8 mouse cellular contexts compared by ENCODE assay signal in genomic region chr17:31658136-31658467, GRCm38 (mm10). TPM values are rescaled to one million over a fixed set of nuclear protein-coding genes. Genes with fewer than 3 reads are reported as not detected.
DNase-seq lines count a peak whose midpoint lies in the region; ATAC-seq and TF ChIP-seq lines count a peak whose summit lies in the region.

No protein-coding gene starts in this region.

- peak overlapping the region; percentile 96 for H3K9ac ChIP-seq in hindbrain, postnatal 0 days (replicated peaks; ENCODE audit: low read length)
- peak overlapping the region; percentile 88 for H3K9ac ChIP-seq in midbrain, embryonic 15.5 days

- TF ChIP-seq POLR2A in bone marrow macrophage, adult 2 months (IDR thresholded peaks at IDR 0.05; ENCODE audit: borderline replicate concordance, low read depth, low read length), result no peak

- H3K36me3 ChIP-seq in hindbrain, postnatal 0 days (ENCODE audit: insufficient read depth, low read length), result peaks cover 24% of the 10 kb centered on the region
- H3K36me3 ChIP-seq in midbrain, embryonic 15.5 days (replicated peaks), result peaks cover 16% of the 10 kb centered on the region

- no peaks in the 10 kb centered on the region for H3K9me3 ChIP-seq in hindbrain, postnatal 0 days (ENCODE audit: low read length)
- H3K9me3 ChIP-seq in midbrain, embryonic 15.5 days, result no peaks in the 10 kb centered on the region

- H3K4me1 ChIP-seq in bone marrow macrophage, adult 2 months (ENCODE audit: control insufficient read depth, insufficient read depth, low read length), result peaks cover 13% of the 10 kb centered on the region
- peaks cover 12% of the 10 kb centered on the region; the same call in 1 of the 2 replicates for H3K4me1 ChIP-seq in hindbrain, postnatal 0 days (ENCODE audit: insufficient read depth, low read length)
- H3K4me1 ChIP-seq in midbrain, embryonic 15.5 days, result peaks cover 24% of the 10 kb centered on the region

- no peak for DNase-seq in layer of hippocampus, adult 2 months (ENCODE audit: low spot score in 2 of 2)
- no peak for DNase-seq in layer of hippocampus, adult 18-20 months (ENCODE audit: low spot score in 2 of 2)
- DNase-seq in hindbrain, postnatal 0 days (ENCODE audit: low spot score), result no peak
- DNase-seq in embryo, embryonic 10.5 days (ENCODE audit: low spot score), result no peak
- DNase-seq in right cerebral cortex, postnatal 14 days, result no peak
- DNase-seq in spleen, adult 12 weeks (ENCODE audit: low spot score), result no peak

- no peak for TF ChIP-seq CTCF in layer of hippocampus, adult 2 months (conservative IDR thresholded peaks at IDR 0.05)
- no peak for TF ChIP-seq CTCF in bone marrow macrophage, adult 2 months (IDR thresholded peaks at IDR 0.05; ENCODE audit: low read depth, low read length)
- no peak for TF ChIP-seq CTCF in hindbrain, postnatal 0 days (IDR thresholded peaks at IDR 0.05; ENCODE audit: low read depth)

- H3K4me2 ChIP-seq in hindbrain, postnatal 0 days (ENCODE audit: low read depth, low read length), result peak overlapping the region; percentile 87
- peak overlapping the region; percentile 71 for H3K4me2 ChIP-seq in midbrain, embryonic 15.5 days

- WGBS in hindbrain, postnatal 0 days, result under 1% methylated on average over 27 of the region's 27 CpGs
- under 1% methylated on average over 27 of the region's 27 CpGs for WGBS in midbrain, embryonic 15.5 days

- ATAC-seq in hindbrain, postnatal 0 days, result no peak
- no peak; the same call in 1 of the 2 replicates for ATAC-seq in midbrain, embryonic 15.5 days (replicated peaks)

- H3K4me3 ChIP-seq in layer of hippocampus, adult 2 months, result peak overlapping the region; percentile 78
- H3K4me3 ChIP-seq in bone marrow macrophage, adult 2 months (ENCODE audit: insufficient read depth, low read length), result peak overlapping the region; percentile 88
- peak overlapping the region; percentile 97 for H3K4me3 ChIP-seq in hindbrain, postnatal 0 days (ENCODE audit: low read length)
- H3K4me3 ChIP-seq in midbrain, embryonic 15.5 days, result peak overlapping the region; percentile 59

- H3K27me3 ChIP-seq in hindbrain, postnatal 0 days (ENCODE audit: insufficient read depth, low read length), result no peaks in the 10 kb centered on the region
- H3K27me3 ChIP-seq in midbrain, embryonic 15.5 days (replicated peaks), result no peaks in the 10 kb centered on the region

- peak overlapping the region; percentile 93 for H3K27ac ChIP-seq in layer of hippocampus, adult 2 months
- peak overlapping the region; percentile 53 for H3K27ac ChIP-seq in bone marrow macrophage, adult 2 months (ENCODE audit: insufficient read depth, low read depth, low read length)
- H3K27ac ChIP-seq in hindbrain, postnatal 0 days, result peak overlapping the region; percentile 91
- peak overlapping the region; percentile 94 for H3K27ac ChIP-seq in midbrain, embryonic 15.5 days

RNA-seq across cellular contexts. Expression of gene U2af1, which starts 0.6 kb away (rescaled TPM):
- 100 to 1,000 TPM; 125 to 131 TPM for total RNA-seq in layer of hippocampus, adult 2 months (2021)
- 100 to 1,000 TPM; 123 to 125 TPM for total RNA-seq in layer of hippocampus, adult 18-20 months (2021)
- polyA plus RNA-seq in bone marrow macrophage, adult 2 months (2012; ENCODE audit: insufficient read depth, insufficient read length, missing spikeins), result 66.3 and 80.5 TPM in 2 replicates
- total RNA-seq in hindbrain, postnatal 0 days (2014; rRNA removed), result 46.2 and 54.6 TPM in 2 replicates
- 224 and 242 TPM in 2 replicates for polyA plus RNA-seq in hindbrain, postnatal 0 days (2015; fragmentation: Nextera tagmentation; extraction: Ambion mirVana)
- 189 and 217 TPM in 2 replicates for polyA plus RNA-seq in midbrain, embryonic 15.5 days (2015; fragmentation: Nextera tagmentation; extraction: Ambion mirVana)

RNA-seq across cellular contexts. Expression of gene Cryaa, which starts 19.5 kb away (rescaled TPM):
- under 1 TPM; 0.49 to 0.66 TPM for total RNA-seq in layer of hippocampus, adult 2 months (2021)
- total RNA-seq in layer of hippocampus, adult 18-20 months (2021), result not detected
- polyA plus RNA-seq in bone marrow macrophage, adult 2 months (2012; ENCODE audit: insufficient read depth, insufficient read length, missing spikeins), result not detected in 2 replicates
- total RNA-seq in hindbrain, postnatal 0 days (2014; rRNA removed), result 0.52 and 0.90 TPM in 2 replicates
- polyA plus RNA-seq in hindbrain, postnatal 0 days (2015; fragmentation: Nextera tagmentation; extraction: Ambion mirVana), result 1.2 TPM in 2 replicates
- polyA plus RNA-seq in midbrain, embryonic 15.5 days (2015; fragmentation: Nextera tagmentation; extraction: Ambion mirVana), result 0.33 and 0.39 TPM in 2 replicates

RNA-seq across cellular contexts. Expression of gene Cbs, which starts 21.1 kb away (rescaled TPM):
- 10 to 100 TPM; 60.7 to 62.4 TPM for total RNA-seq in layer of hippocampus, adult 2 months (2021)
- 10 to 100 TPM; 58.5 to 61.6 TPM for total RNA-seq in layer of hippocampus, adult 18-20 months (2021)
- not detected in 2 replicates for polyA plus RNA-seq in bone marrow macrophage, adult 2 months (2012; ENCODE audit: insufficient read depth, insufficient read length, missing spikeins)
- 31.4 and 38.8 TPM in 2 replicates for total RNA-seq in hindbrain, postnatal 0 days (2014; rRNA removed)
- 25.8 and 30.7 TPM in 2 replicates for polyA plus RNA-seq in hindbrain, postnatal 0 days (2015; fragmentation: Nextera tagmentation; extraction: Ambion mirVana)
- polyA plus RNA-seq in midbrain, embryonic 15.5 days (2015; fragmentation: Nextera tagmentation; extraction: Ambion mirVana), result 5.2 and 5.9 TPM in 2 replicates
